Mouse (Mus musculus): ENCODE measurements at regions not wholly inside any gene's neighbourhood (a gene's known extent, or its start where the extent isn't known, plus 50 kb on each side); places are given as distances from the start of the nearest gene placed in this dataset.

DNA sequence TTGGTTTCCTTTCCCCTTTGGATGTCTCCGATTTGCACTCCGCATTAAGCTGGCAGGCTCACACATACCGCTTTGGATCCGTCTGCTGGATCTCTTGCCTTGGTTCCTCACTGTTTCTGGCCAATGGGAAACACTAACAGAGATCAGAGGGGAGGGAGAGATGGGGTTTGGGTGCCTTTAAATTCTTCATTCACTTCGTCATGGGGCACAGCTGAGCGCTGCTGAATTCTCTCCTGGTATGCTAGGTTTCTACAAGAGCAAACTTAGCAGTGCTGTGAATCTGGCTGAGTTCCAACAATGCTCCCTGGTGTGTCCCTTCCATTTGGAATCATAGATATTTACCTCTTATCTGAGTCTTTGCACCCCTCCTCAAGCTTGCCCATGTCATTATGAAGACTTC lies 121.6 kb upstream of the Mphosph6 start:
- TF ChIP-seq POLR2A (IDR thresholded peaks at IDR 0.05; ENCODE audit: insufficient read depth, low read depth, low read length) = no peak
- TF ChIP-seq CTCF (IDR thresholded peaks at IDR 0.05) = no peak
- TF ChIP-seq EP300 (IDR thresholded peaks at IDR 0.05; ENCODE audit: insufficient read depth, low read depth, low read length) = no peak

Measured in heart, adult 2 months (tissue).